11 mouse cellular contexts compared by ENCODE assay signal in the genomic region with DNA sequence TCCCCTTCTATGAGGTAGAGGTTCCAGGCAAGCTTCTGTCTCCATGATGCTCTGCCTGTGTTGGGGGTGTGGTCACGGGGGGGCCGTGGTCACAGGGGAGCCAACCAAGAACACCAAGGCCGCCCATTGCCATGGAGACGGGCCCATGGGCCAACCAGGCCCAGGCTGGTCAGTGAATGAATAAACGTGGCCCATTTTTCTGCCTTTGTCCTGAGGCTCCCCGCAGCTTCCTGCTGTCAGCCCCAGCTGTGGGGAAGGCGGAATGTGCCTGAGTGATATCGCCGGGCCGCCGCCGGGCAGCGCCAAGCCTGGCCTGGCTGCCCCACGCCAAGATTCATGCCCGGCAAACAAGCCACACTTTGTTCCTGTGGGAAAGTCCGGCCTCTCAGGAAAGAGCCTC. TPM values are rescaled to one million over a fixed set of nuclear protein-coding genes. Genes with fewer than 3 reads are reported as not detected.
A peak's percentile ranks its signal among the peaks of the same experiment; 100 is the strongest.
DNase-seq lines count a peak whose midpoint lies in the region; ATAC-seq and TF ChIP-seq lines count a peak whose summit lies in the region.
"Had no signal": no experiment of that assay in that cellular context is flagged by ENCODE, and none has a peak within 500 bp of the region (broad histone marks: within the 10 kb centered on the region; RNA-seq: fewer than 3 reads in every experiment).

No protein-coding gene starts in this region.

- no peak for TF ChIP-seq CTCF in brain, embryonic 14.5 days (IDR thresholded peaks at IDR 0.05; ENCODE audit: borderline replicate concordance, extremely low read depth, insufficient read depth, insufficient read length)

- H3K36me3 ChIP-seq in forebrain, embryonic 15.5 days: no peaks in the 10 kb centered on the region
- H3K36me3 ChIP-seq in neural tube, embryonic 11.5 days (ENCODE audit: control insufficient read depth, insufficient read depth, low read length): no peaks in the 10 kb centered on the region

- no peak overlapping the region for H3K4me3 ChIP-seq in forebrain, embryonic 15.5 days
- no peak overlapping the region for H3K4me3 ChIP-seq in neural tube, embryonic 11.5 days (ENCODE audit: low read depth, low read length)

- H3K9me3 ChIP-seq in forebrain, embryonic 15.5 days: no peaks in the 10 kb centered on the region
- H3K9me3 ChIP-seq in neural tube, embryonic 11.5 days (ENCODE audit: control insufficient read depth, low read length): no peaks in the 10 kb centered on the region

- no peak for TF ChIP-seq POLR2A in brain, embryonic 14.5 days (IDR thresholded peaks at IDR 0.05; ENCODE audit: borderline replicate concordance, extremely low read depth, insufficient read depth, insufficient read length, poor library complexity, severe bottlenecking)

- H3K9ac ChIP-seq in forebrain, embryonic 15.5 days (replicated peaks): no peak overlapping the region
- no peak overlapping the region for H3K9ac ChIP-seq in neural tube, embryonic 11.5 days (ENCODE audit: low read length)

- peak; percentile 73 for DNase-seq in brain, embryonic 14.5 days (ENCODE audit: low read depth)
- peak; percentile 69 to 72 for DNase-seq in layer of hippocampus, postnatal 10 days (ENCODE audit: low spot score in 2 of 2)
- DNase-seq in neural tube, embryonic 11.5 days (ENCODE audit: low spot score): peak; percentile 72
- DNase-seq in urinary bladder, adult 18-20 months (ENCODE audit: low spot score in 2 of 2): no peak
- DNase-seq in spleen, postnatal 36 days (ENCODE audit: low spot score in 2 of 2): no peak
- no peak for DNase-seq in adrenal gland, adult (ENCODE audit: inconsistent age in 2 of 2, low spot score in 1 of 2)

- H3K4me1 ChIP-seq in forebrain, embryonic 15.5 days: peaks cover 7% of the 10 kb centered on the region; the same call in 1 of the 2 replicates
- peaks cover 6% of the 10 kb centered on the region; the same call in 1 of the 2 replicates for H3K4me1 ChIP-seq in neural tube, embryonic 11.5 days (ENCODE audit: control insufficient read depth, insufficient read depth, low read length)

- H3K27ac ChIP-seq in forebrain, embryonic 15.5 days (replicated peaks): 0 out of 2 replicates have a peak overlapping the region, but pooled peaks have one; percentile 8
- H3K27ac ChIP-seq in neural tube, embryonic 11.5 days (ENCODE audit: low read depth, low read length): no peak overlapping the region
- H3K27ac ChIP-seq: kidney, postnatal 0 days had no signal

- ATAC-seq in forebrain, embryonic 15.5 days (replicated peaks): peak; percentile 66
- peak; percentile 84 for ATAC-seq in neural tube, embryonic 11.5 days (ENCODE audit: insufficient read depth, low FRiP score, low TSS enrichment)
- ATAC-seq in erythroid progenitor cell, adult 5-6 weeks (replicated peaks; ENCODE audit: low FRiP score, poor library complexity, severe bottlenecking): no peak

- no peak overlapping the region for H3K4me2 ChIP-seq in forebrain, embryonic 15.5 days (replicated peaks)
- H3K4me2 ChIP-seq in neural tube, embryonic 11.5 days (ENCODE audit: low read depth): no peak overlapping the region

- H3K27me3 ChIP-seq in forebrain, embryonic 15.5 days: peaks cover under 1% of the 10 kb centered on the region; the same call in 1 of the 2 replicates
- no peaks in the 10 kb centered on the region for H3K27me3 ChIP-seq in neural tube, embryonic 11.5 days (ENCODE audit: control insufficient read depth, insufficient read depth, low read length)

- 34% methylated on average over 16 of the region's 16 CpGs for WGBS in forebrain, embryonic 15.5 days
- 52% methylated on average over 16 of the region's 16 CpGs for WGBS in neural tube, embryonic 11.5 days

RNA-seq across cellular contexts. Expression of a gene that starts 36.8 kb away (rescaled TPM):
- 22.8 and 46.2 TPM in 2 replicates for polyA plus RNA-seq in brain, embryonic 14.5 days (2012; rRNA removed)
- polyA plus RNA-seq in forebrain, embryonic 15.5 days (2015; fragmentation: Nextera tagmentation; extraction: Ambion mirVana): 10.7 and 16.4 TPM in 2 replicates
- 100 to 1,000 TPM; 154 to 167 TPM for total RNA-seq in layer of hippocampus, postnatal 10 days (2021)
- polyA plus RNA-seq in neural tube, embryonic 11.5 days (2014; fragmentation: Nextera tagmentation; extraction: Ambion mirVana): 0.53 and 1.1 TPM in 2 replicates
- total RNA-seq in erythroid progenitor cell, adult 5-6 weeks (2015; ENCODE audit: low replicate concordance): not detected in 2 replicates
- not detected in 2 replicates for total RNA-seq in erythroid progenitor cell, adult 5-6 weeks (2017; ENCODE audit: low replicate concordance)
- total RNA-seq: megakaryocyte-erythroid progenitor cell, adult 5-6 weeks; MEL had no signal

RNA-seq across cellular contexts. Expression of a gene that starts 51.8 kb away (rescaled TPM):
- polyA plus RNA-seq in brain, embryonic 14.5 days (2012; rRNA removed): 10.6 and 24.3 TPM in 2 replicates
- polyA plus RNA-seq in forebrain, embryonic 15.5 days (2015; fragmentation: Nextera tagmentation; extraction: Ambion mirVana): 26.6 and 28.8 TPM in 2 replicates
- 100 to 1,000 TPM; 243 to 256 TPM for total RNA-seq in layer of hippocampus, postnatal 10 days (2021)
- polyA plus RNA-seq in neural tube, embryonic 11.5 days (2014; fragmentation: Nextera tagmentation; extraction: Ambion mirVana): 4.6 and 5.2 TPM in 2 replicates
- not detected in 2 replicates for total RNA-seq in erythroid progenitor cell, adult 5-6 weeks (2015; ENCODE audit: low replicate concordance)
- total RNA-seq in erythroid progenitor cell, adult 5-6 weeks (2017; ENCODE audit: low replicate concordance): not detected in 2 replicates
- total RNA-seq: megakaryocyte-erythroid progenitor cell, adult 5-6 weeks had no signal

Comparison
In these comparisons a context has a peak if more than half of its experiments do, and no peak if none do; other contexts are left out.
1. DNase-seq: peak in brain, embryonic 14.5 days (single experiment), layer of hippocampus, postnatal 10 days (2 of 2) and neural tube, embryonic 11.5 days (single experiment); none in urinary bladder, adult 18-20 months (0 of 2), spleen, postnatal 36 days (0 of 2) and adrenal gland, adult (0 of 2).